Mouse (Mus musculus) intestine, embryonic 15.5 days (tissue): ENCODE measurements around the gene Tgm5. TPM values are rescaled to one million over a fixed set of nuclear protein-coding genes. Genes with fewer than 3 reads are reported as not detected.
"Not testable (repeated sequence)": the region's sequence is repeated elsewhere in the genome, so short reads cannot be mapped to it uniquely, and the experiment has no call there.

ENCODE experiments used
- ATAC-seq: fragments of 200-750 bp; cut with Nextera tagmentation; 2 replicates; pipeline ENCODE4 v1.8.0; 2017; ENCODE audit warnings: moderate TSS enrichment, moderate library complexity
- H3K27ac ChIP-seq: fragments of 300-500 bp; sonication (generic); 2 replicates; pipeline ENCODE4 v1.5.1; 2015; ENCODE audit warnings: mild to moderate bottlenecking, inconsistent platforms
- H3K27me3 ChIP-seq: fragments of 300-500 bp; sonication (generic); replicated peaks from 2 replicates; pipeline ENCODE4 v1.6.1; 2015; ENCODE audit warnings: inconsistent platforms
- H3K36me3 ChIP-seq: fragments of 300-500 bp; sonication (generic); 2 replicates; pipeline ENCODE4 v1.6.1; 2015; ENCODE audit warnings: inconsistent platforms
- H3K4me1 ChIP-seq: fragments of 300-500 bp; sonication (generic); replicated peaks from 2 replicates; pipeline ENCODE4 v1.6.1; 2015; ENCODE audit warnings: inconsistent platforms
- H3K4me2 ChIP-seq: fragments of 300-500 bp; sonication (generic); replicated peaks from 2 replicates; pipeline ENCODE4 v1.6.1; 2015; ENCODE audit warnings: mild to moderate bottlenecking, inconsistent platforms
- H3K4me3 ChIP-seq: fragments of 300-500 bp; sonication (generic); replicated peaks from 2 replicates; pipeline ENCODE4 v1.5.1; 2015; ENCODE audit warnings: inconsistent platforms
- H3K9ac ChIP-seq: fragments of 300-500 bp; sonication (generic); 2 replicates; pipeline ENCODE4 v1.6.1; 2015; ENCODE audit warnings: inconsistent platforms
- H3K9me3 ChIP-seq: fragments of 300-500 bp; sonication (generic); 2 replicates; pipeline ENCODE4 v1.6.1; 2016; ENCODE audit warnings: inconsistent platforms
- WGBS: fragments of 180-500 bp; shearing (Covaris S2); methylation state at CpG from one replicate; pipeline ENCODE4 v1.1.7; 2015; 5-methylcytosine and 5-hydroxymethylcytosine counted together
- polyA plus RNA-seq: library from polyadenylated mRNA; unstranded; fragments of >200 nt; fragmentation: Nextera tagmentation; extraction: Ambion mirVana; gene quantifications from 2 replicates; pipeline ENCODE4 v1.2.1, GENCODE M21; 2015

Gene Tgm5
- polyA plus RNA-seq, 1 experiment from 2014 or later: not detected

- Histone ChIP-seq H3K4me3 (no peak overlapping the region), H3K27ac (no peak overlapping the region), H3K27me3 (no peaks in the 10 kb centered on the region), H3K9ac (no peak overlapping the region), H3K36me3 (no peaks in the 10 kb centered on the region), H3K4me1 (no peaks in the 10 kb centered on the region), H3K9me3 (no peaks in the 10 kb centered on the region), H3K4me2 (no peak overlapping the region)
- 72% methylated on average over 2 of the region's 2 CpGs for WGBS
- no peak for ATAC-seq
Measured at GRCm38 (mm10) chr2:121003586-121003985, 82.1 kb downstream of the Tgm5 start.

GRCm38 (mm10) chr2:120998863-120999262 is 86.8 kb downstream of the Tgm5 start:
- H3K4me3 ChIP-seq: no peak overlapping the region
- H3K4me1 ChIP-seq: no peaks in the 10 kb centered on the region
- WGBS: 84% methylated on average over 8 of the region's 8 CpGs
- no peak overlapping the region for H3K9ac ChIP-seq
- no peaks in the 10 kb centered on the region for H3K27me3 ChIP-seq
- ATAC-seq: no peak
- H3K36me3 ChIP-seq: no peaks in the 10 kb centered on the region
- no peak overlapping the region for H3K4me2 ChIP-seq
- no peaks in the 10 kb centered on the region for H3K9me3 ChIP-seq
- H3K27ac ChIP-seq: no peak overlapping the region

DNA sequence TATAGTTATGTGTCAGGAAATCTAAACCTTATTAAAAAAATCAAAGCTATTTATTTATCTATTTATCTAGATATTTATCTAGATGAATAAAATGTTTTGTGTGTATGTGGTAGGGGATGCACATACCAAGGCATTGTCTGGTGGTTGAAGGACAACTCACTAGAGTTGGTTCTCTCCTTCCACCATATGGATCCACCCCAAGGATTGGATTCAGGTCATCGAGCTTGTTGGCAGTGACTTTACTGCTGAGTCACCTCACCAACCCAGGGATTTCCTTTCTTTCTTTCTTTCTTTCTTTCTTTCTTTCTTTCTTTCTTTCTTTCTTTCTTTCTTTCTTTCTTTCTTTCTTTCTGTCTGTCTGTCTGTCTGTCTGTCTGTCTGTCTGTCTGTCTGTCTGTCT is 89.0 kb downstream of the Tgm5 start:
- H3K4me1 ChIP-seq, H3K9me3 ChIP-seq, H3K4me2 ChIP-seq, H3K4me3 ChIP-seq, H3K27me3 ChIP-seq, ATAC-seq, H3K27ac ChIP-seq, H3K9ac ChIP-seq, H3K36me3 ChIP-seq: not testable (repeated sequence)
- WGBS: 85% methylated on average over 1 of the region's 1 CpGs

Other genes starting within 250 kb of the Tgm5 start
- gene Cdan1, start 235.7 kb downstream of the Tgm5 start, polyA plus RNA-seq: 5.3 and 5.6 TPM in 2 replicates
- gene Ttbk2, start 235.2 kb downstream of the Tgm5 start, polyA plus RNA-seq: 2.2 and 2.6 TPM in 2 replicates
- 16.8 and 18.3 TPM in 2 replicates for gene Ubr1, start 115.1 kb downstream of the Tgm5 start, polyA plus RNA-seq
- gene Tmem62, start 108.8 kb downstream of the Tgm5 start, polyA plus RNA-seq: 5.1 and 5.5 TPM in 2 replicates
- gene Ccndbp1, start 77.4 kb downstream of the Tgm5 start, polyA plus RNA-seq: 32.6 and 32.8 TPM in 2 replicates
- 2.5 and 2.6 TPM in 2 replicates for gene Epb42, start 48.8 kb downstream of the Tgm5 start, polyA plus RNA-seq
- 0.20 and 0.23 TPM in 2 replicates for gene Tgm7, start 24.0 kb upstream of the Tgm5 start, polyA plus RNA-seq
- gene Adal, start 54.6 kb upstream of the Tgm5 start, polyA plus RNA-seq: 17.7 and 18.2 TPM in 2 replicates
- gene Lcmt2, start 54.8 kb upstream of the Tgm5 start, polyA plus RNA-seq: 19.4 and 20.0 TPM in 2 replicates
- gene Tubgcp4, start 84.8 kb upstream of the Tgm5 start, polyA plus RNA-seq: 38.2 and 44.2 TPM in 2 replicates
- gene Zscan29, start 85.3 kb upstream of the Tgm5 start, polyA plus RNA-seq: 8.6 and 8.9 TPM in 2 replicates
- 40.1 and 43.4 TPM in 2 replicates for gene Trp53bp1, start 185.6 kb upstream of the Tgm5 start, polyA plus RNA-seq
- 2.7 and 4.2 TPM in 2 replicates for gene Map1a, start 203.8 kb upstream of the Tgm5 start, polyA plus RNA-seq